Mouse (Mus musculus) right cerebral cortex, postnatal 36 days (tissue): ENCODE data around the gene Crocc.
A peak's percentile ranks its signal among the peaks of the same experiment; 100 is the strongest.

Source experiments
- DNase-seq, 2 experiments: peaks; one replicate each; pipeline ENCODE4 v3.0.0; 2022; ENCODE audit warnings: low spot score in 2 of 2, mixed read lengths in 1 of 2

The Crocc gene

GRCm38 (mm10) chr4:141060426-141061301 lies at the start of gene Crocc:
Gene Crocc (minus strand): TSS chr4:141060550.
- peak; percentile 96 to 97 for DNase-seq

GRCm38 (mm10) chr4:141108196-141108732 lies 47.9 kb upstream of the Crocc start:
- DNase-seq: no peak

- DNase-seq: no peak
These were observed 46.3 kb upstream of the Crocc start for GRCm38 (mm10) chr4:141106526-141107183.

GRCm38 (mm10) chr4:141101855-141102254 lies 41.5 kb upstream of the Crocc start:
- no peak for DNase-seq

GRCm38 (mm10) chr4:141101291-141101690 lies 40.9 kb upstream of the Crocc start:
- DNase-seq: no peak

- no peak for DNase-seq
These were observed 39.6 kb upstream of the Crocc start for GRCm38 (mm10) chr4:141099956-141100355.

GRCm38 (mm10) chr4:141098935-141099334 lies 38.6 kb upstream of the Crocc start:
- no peak for DNase-seq

GRCm38 (mm10) chr4:141096710-141097109 lies 36.4 kb upstream of the Crocc start:
- DNase-seq: no peak

- DNase-seq: no peak
These were observed 34.7 kb upstream of the Crocc start for GRCm38 (mm10) chr4:141095016-141095415.

- peak; percentile 44 to 48 for DNase-seq
These were observed 28.4 kb upstream of the Crocc start for GRCm38 (mm10) chr4:141088714-141089113.

- DNase-seq: no peak
These were observed 27.7 kb upstream of the Crocc start, which contains the start of gene Spata21 for GRCm38 (mm10) chr4:141088033-141088432. Gene Spata21 (plus strand): TSS chr4:141088333.

- DNase-seq: no peak
These were observed 26.5 kb upstream of the Crocc start for GRCm38 (mm10) chr4:141086862-141087261.

GRCm38 (mm10) chr4:141078510-141079137 lies 18.3 kb upstream of the Crocc start:
- no peak for DNase-seq

GRCm38 (mm10) chr4:141077681-141078509 lies 17.5 kb upstream of the Crocc start, which contains the start of gene Necap2:
Gene Necap2 (minus strand): TSS chr4:141078357.
- DNase-seq: peak; percentile 90 to 94

GRCm38 (mm10) chr4:141076761-141077506 lies 16.6 kb upstream of the Crocc start:
- DNase-seq: no peak

GRCm38 (mm10) chr4:141074109-141074508 lies 13.8 kb upstream of the Crocc start:
- no peak for DNase-seq

GRCm38 (mm10) chr4:141073661-141074060 lies 13.3 kb upstream of the Crocc start:
- DNase-seq: peak; percentile 80 to 86

GRCm38 (mm10) chr4:141072502-141072901 lies 12.2 kb upstream of the Crocc start:
- DNase-seq: no peak

GRCm38 (mm10) chr4:141069731-141070130 lies 9.4 kb upstream of the Crocc start:
- no peak for DNase-seq

GRCm38 (mm10) chr4:141068655-141069054 lies 8.3 kb upstream of the Crocc start:
- DNase-seq: no peak
